Mouse (Mus musculus): Measurements from ENCODE around the gene 5730480H06Rik. TPM values are rescaled to one million over a fixed set of nuclear protein-coding genes. Genes with fewer than 3 reads are reported as not detected.

Gene 5730480H06Rik
- polyA plus RNA-seq, 1 experiment from 2014 or later, result 16.1 TPM

GRCm38 (mm10) chr5:48333884-48334513 lies 6.2 kb downstream of the 5730480H06Rik start:
- Histone ChIP-seq H3K4me3 (ENCODE audit: low read depth, low read length) (no peak overlapping the region), H3K27me3 (ENCODE audit: control insufficient read depth, insufficient read depth, low read depth, low read length) (peaks cover under 1% of the 10 kb centered on the region; the same call in 1 of the 2 replicates), H3K9me3 (replicated peaks; ENCODE audit: control insufficient read depth, low read length, poor library complexity, severe bottlenecking) (no peaks in the 10 kb centered on the region), H3K36me3 (ENCODE audit: control insufficient read depth, insufficient read depth, low read length) (no peaks in the 10 kb centered on the region), H3K27ac (ENCODE audit: low read length) (no peak overlapping the region), H3K4me1 (ENCODE audit: control insufficient read depth, insufficient read depth, low read length) (peaks cover 2% of the 10 kb centered on the region), H3K9ac (ENCODE audit: low read depth, low read length) (no peak overlapping the region), H3K4me2 (ENCODE audit: low read length) (no peak overlapping the region)
- ATAC-seq, result 0 out of 2 replicates have a peak, but pooled peaks have one; percentile 45
- 17% methylated on average over 9 of the region's 9 CpGs for WGBS

- 44% methylated on average over 7 of the region's 7 CpGs for WGBS
- Histone ChIP-seq H3K4me1 (ENCODE audit: control insufficient read depth, insufficient read depth, low read length) (no peaks in the 10 kb centered on the region; the same call in 1 of the 2 replicates), H3K9ac (ENCODE audit: low read depth, low read length) (no peak overlapping the region), H3K9me3 (replicated peaks; ENCODE audit: control insufficient read depth, low read length, poor library complexity, severe bottlenecking) (no peaks in the 10 kb centered on the region), H3K4me3 (ENCODE audit: low read depth, low read length) (no peak overlapping the region), H3K4me2 (ENCODE audit: low read length) (no peak overlapping the region), H3K27me3 (ENCODE audit: control insufficient read depth, insufficient read depth, low read depth, low read length) (peaks cover 7% of the 10 kb centered on the region), H3K27ac (ENCODE audit: low read length) (no peak overlapping the region), H3K36me3 (ENCODE audit: control insufficient read depth, insufficient read depth, low read length) (no peaks in the 10 kb centered on the region)
- no peak for ATAC-seq
Measured at GRCm38 (mm10) chr5:48340808-48341433, 13.2 kb downstream of the 5730480H06Rik start.

GRCm38 (mm10) chr5:48345095-48345982 lies 17.6 kb downstream of the 5730480H06Rik start:
- peak; percentile 87 for ATAC-seq
- H3K27ac ChIP-seq (ENCODE audit: low read length), result 0 out of 2 replicates have a peak overlapping the region, but pooled peaks have one; percentile 58
- WGBS, result 53% methylated on average over 5 of the region's 5 CpGs

GRCm38 (mm10) chr5:48345983-48346648 lies 18.4 kb downstream of the 5730480H06Rik start:
- H3K27me3 ChIP-seq (ENCODE audit: control insufficient read depth, insufficient read depth, low read depth, low read length), result peaks cover under 1% of the 10 kb centered on the region; the same call in 1 of the 2 replicates
- H3K4me2 ChIP-seq (ENCODE audit: low read length), result no peak overlapping the region
- no peak overlapping the region for H3K4me3 ChIP-seq (ENCODE audit: low read depth, low read length)
- H3K4me1 ChIP-seq (ENCODE audit: control insufficient read depth, insufficient read depth, low read length), result no peaks in the 10 kb centered on the region; the same call in 1 of the 2 replicates
- H3K9me3 ChIP-seq (replicated peaks; ENCODE audit: control insufficient read depth, low read length, poor library complexity, severe bottlenecking), result no peaks in the 10 kb centered on the region
- no peak overlapping the region for H3K9ac ChIP-seq (ENCODE audit: low read depth, low read length)
- 95% methylated on average over 2 of the region's 2 CpGs for WGBS
- H3K36me3 ChIP-seq (ENCODE audit: control insufficient read depth, insufficient read depth, low read length), result no peaks in the 10 kb centered on the region
- no peak overlapping the region for H3K27ac ChIP-seq (ENCODE audit: low read length)
- 0 out of 2 replicates have a peak, but pooled peaks have one; percentile 2 for ATAC-seq

More at GRCm38 (mm10) chr5:48345095-48345982, 17.6 kb downstream of the 5730480H06Rik start:
- Histone ChIP-seq H3K4me2 (ENCODE audit: low read length) (no peak overlapping the region), H3K4me3 (ENCODE audit: low read depth, low read length) (no peak overlapping the region), H3K36me3 (ENCODE audit: control insufficient read depth, insufficient read depth, low read length) (no peaks in the 10 kb centered on the region), H3K27me3 (ENCODE audit: control insufficient read depth, insufficient read depth, low read depth, low read length) (peaks cover 3% of the 10 kb centered on the region; the same call in 1 of the 2 replicates), H3K9ac (ENCODE audit: low read depth, low read length) (no peak overlapping the region), H3K4me1 (ENCODE audit: control insufficient read depth, insufficient read depth, low read length) (no peaks in the 10 kb centered on the region; the same call in 1 of the 2 replicates), H3K9me3 (replicated peaks; ENCODE audit: control insufficient read depth, low read length, poor library complexity, severe bottlenecking) (no peaks in the 10 kb centered on the region)

- Histone ChIP-seq H3K4me2 (ENCODE audit: low read length) (no peak overlapping the region), H3K9me3 (replicated peaks; ENCODE audit: control insufficient read depth, low read length, poor library complexity, severe bottlenecking) (no peaks in the 10 kb centered on the region), H3K27me3 (ENCODE audit: control insufficient read depth, insufficient read depth, low read depth, low read length) (no peaks in the 10 kb centered on the region; the same call in 1 of the 2 replicates), H3K4me1 (ENCODE audit: control insufficient read depth, insufficient read depth, low read length) (no peaks in the 10 kb centered on the region; the same call in 1 of the 2 replicates), H3K4me3 (ENCODE audit: low read depth, low read length) (no peak overlapping the region), H3K9ac (ENCODE audit: low read depth, low read length) (no peak overlapping the region), H3K36me3 (ENCODE audit: control insufficient read depth, insufficient read depth, low read length) (no peaks in the 10 kb centered on the region), H3K27ac (ENCODE audit: low read length) (no peak overlapping the region)
- 86% methylated on average over 1 of the region's 1 CpGs for WGBS
- no peak for ATAC-seq
Measured at GRCm38 (mm10) chr5:48349309-48349708, 21.6 kb downstream of the 5730480H06Rik start.

- Histone ChIP-seq H3K27me3 (ENCODE audit: control insufficient read depth, insufficient read depth, low read depth, low read length) (no peaks in the 10 kb centered on the region), H3K9me3 (replicated peaks; ENCODE audit: control insufficient read depth, low read length, poor library complexity, severe bottlenecking) (no peaks in the 10 kb centered on the region), H3K4me3 (ENCODE audit: low read depth, low read length) (peak overlapping the region; percentile 99), H3K4me2 (ENCODE audit: low read length) (peak overlapping the region; percentile 73), H3K27ac (ENCODE audit: low read length) (peak overlapping the region; percentile 77), H3K36me3 (ENCODE audit: control insufficient read depth, insufficient read depth, low read length) (peaks cover 4% of the 10 kb centered on the region), H3K9ac (ENCODE audit: low read depth, low read length) (peak overlapping the region; percentile 86), H3K4me1 (ENCODE audit: control insufficient read depth, insufficient read depth, low read length) (peaks cover 5% of the 10 kb centered on the region)
- peak; percentile 100 for ATAC-seq
- WGBS, result under 1% methylated on average over 44 of the region's 44 CpGs
Measured at GRCm38 (mm10) chr5:48371890-48372766, 44.4 kb downstream of the 5730480H06Rik start.

GRCm38 (mm10) chr5:48402497-48402896 lies 74.7 kb downstream of the 5730480H06Rik start:
- no peak overlapping the region for H3K27ac ChIP-seq (ENCODE audit: low read length)
- no peak overlapping the region for H3K9ac ChIP-seq (ENCODE audit: low read depth, low read length)
- H3K27me3 ChIP-seq (ENCODE audit: control insufficient read depth, insufficient read depth, low read depth, low read length), result no peaks in the 10 kb centered on the region
- no peaks in the 10 kb centered on the region for H3K9me3 ChIP-seq (replicated peaks; ENCODE audit: control insufficient read depth, low read length, poor library complexity, severe bottlenecking)
- no peaks in the 10 kb centered on the region for H3K4me1 ChIP-seq (ENCODE audit: control insufficient read depth, insufficient read depth, low read length)
- no peak overlapping the region for H3K4me3 ChIP-seq (ENCODE audit: low read depth, low read length)
- no peaks in the 10 kb centered on the region for H3K36me3 ChIP-seq (ENCODE audit: control insufficient read depth, insufficient read depth, low read length)
- no peak overlapping the region for H3K4me2 ChIP-seq (ENCODE audit: low read length)
- ATAC-seq, result no peak
- WGBS, result 78% methylated on average over 3 of the region's 3 CpGs

- Histone ChIP-seq H3K9ac (ENCODE audit: low read depth, low read length) (no peak overlapping the region), H3K36me3 (ENCODE audit: control insufficient read depth, insufficient read depth, low read length) (no peaks in the 10 kb centered on the region), H3K27ac (ENCODE audit: low read length) (no peak overlapping the region), H3K4me2 (ENCODE audit: low read length) (no peak overlapping the region), H3K4me3 (ENCODE audit: low read depth, low read length) (no peak overlapping the region), H3K27me3 (ENCODE audit: control insufficient read depth, insufficient read depth, low read depth, low read length) (no peaks in the 10 kb centered on the region), H3K4me1 (ENCODE audit: control insufficient read depth, insufficient read depth, low read length) (no peaks in the 10 kb centered on the region), H3K9me3 (replicated peaks; ENCODE audit: control insufficient read depth, low read length, poor library complexity, severe bottlenecking) (no peaks in the 10 kb centered on the region)
- WGBS, result 86% methylated on average over 4 of the region's 4 CpGs
- ATAC-seq, result no peak
Measured at GRCm38 (mm10) chr5:48408276-48408675, 80.5 kb downstream of the 5730480H06Rik start.
